Mouse (Mus musculus) midbrain, postnatal 0 days (tissue): ENCODE measurements at regions not wholly inside any gene's neighbourhood (a gene's known extent, or its start where the extent isn't known, plus 50 kb on each side); places are given as distances from the start of the nearest gene placed in this dataset.

ENCODE experiments used
- ATAC-seq: fragments of 200-750 bp; cut with Nextera tagmentation; 2 replicates; pipeline ENCODE4 v1.8.0; 2017; ENCODE audit warnings: moderate number of reproducible peaks, mild to moderate bottlenecking, moderate TSS enrichment, moderate library complexity; ENCODE audit not compliant: low FRiP score
- DNase-seq: peaks from one replicate; pipeline ENCODE4 v3.0.0-alpha.2; 2015; ENCODE audit warnings: low spot score
- H3K27ac ChIP-seq: fragments of 300-500 bp; sonication (generic); 2 replicates; pipeline ENCODE4 v1.5.1; 2014; ENCODE audit warnings: low read depth, mild to moderate bottlenecking, low read length, mixed read lengths
- H3K27me3 ChIP-seq: fragments of 300-500 bp; sonication (generic); 2 replicates; pipeline ENCODE4 v1.6.1; 2014; ENCODE audit warnings: low read length, control low read depth, mixed read lengths; ENCODE audit not compliant: insufficient read depth
- H3K36me3 ChIP-seq: fragments of 300-500 bp; sonication (generic); 2 replicates; pipeline ENCODE4 v1.6.1; 2014; ENCODE audit warnings: low read length, control low read depth, mixed read lengths; ENCODE audit not compliant: insufficient read depth
- H3K4me1 ChIP-seq: fragments of 300-500 bp; sonication (generic); 2 replicates; pipeline ENCODE4 v1.6.1; 2014; ENCODE audit warnings: mild to moderate bottlenecking, control low read depth, antibody characterized with exemption, low read length, mixed read lengths; ENCODE audit not compliant: insufficient read depth
- H3K4me2 ChIP-seq: fragments of 300-500 bp; sonication (generic); 2 replicates; pipeline ENCODE4 v1.6.1; 2014; ENCODE audit warnings: low read depth, mild to moderate bottlenecking, low read length, mixed read lengths; ENCODE audit not compliant: poor library complexity, severe bottlenecking
- H3K4me3 ChIP-seq: fragments of 300-500 bp; sonication (generic); 2 replicates; pipeline ENCODE4 v1.5.1; 2014; ENCODE audit warnings: low read depth, mild to moderate bottlenecking, low read length, moderate library complexity
- H3K9ac ChIP-seq: fragments of 300-500 bp; sonication (generic); replicated peaks from 2 replicates; pipeline ENCODE4 v1.6.1; 2014; ENCODE audit warnings: mild to moderate bottlenecking, low read length, moderate library complexity, mixed read lengths; ENCODE audit not compliant: poor library complexity, severe bottlenecking
- H3K9me3 ChIP-seq: fragments of 300-500 bp; sonication (generic); 2 replicates; pipeline ENCODE4 v1.6.1; 2016; ENCODE audit warnings: low read length, control low read depth
- CTCF ChIP-seq: IDR thresholded peaks from 2 replicates; pipeline ENCODE4 v1.5.1; 2016; ENCODE audit warnings: antibody characterized with exemption, mild to moderate bottlenecking
- WGBS: fragments of 180-500 bp; shearing (Covaris S2); extraction: QIAGEN DNeasy Blood & Tissue Kit; methylation state at CpG from one replicate; pipeline ENCODE4 v1.1.7; 2014; 5-methylcytosine and 5-hydroxymethylcytosine counted together

DNA sequence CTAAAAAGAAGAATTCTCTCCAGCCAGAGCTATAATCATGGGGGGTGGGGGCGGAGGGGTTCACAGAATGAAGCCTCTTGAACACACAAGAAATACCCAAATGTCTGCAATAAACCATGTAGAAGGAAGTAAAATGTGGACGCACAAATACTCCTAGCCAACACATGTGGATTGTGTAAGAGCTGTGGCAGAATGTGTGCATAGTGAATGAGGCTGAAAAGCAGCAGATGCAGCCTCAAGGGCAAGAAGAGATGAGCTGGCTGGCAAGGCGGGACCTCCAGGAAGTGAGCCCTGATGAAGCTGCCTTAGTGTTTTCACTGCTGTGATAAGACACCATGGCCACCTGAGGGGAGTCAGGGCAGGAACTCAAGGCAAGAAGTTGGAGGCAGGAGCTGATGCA is 53.3 kb upstream of the Arhgap28 start:
- WGBS = 87% methylated on average over 3 of the region's 3 CpGs
- TF ChIP-seq CTCF = no peak
- Histone ChIP-seq H3K4me1 (no peaks in the 10 kb centered on the region), H3K27me3 (no peaks in the 10 kb centered on the region), H3K9me3 (no peaks in the 10 kb centered on the region), H3K9ac (no peak overlapping the region), H3K4me3 (no peak overlapping the region), H3K36me3 (no peaks in the 10 kb centered on the region), H3K4me2 (no peak overlapping the region), H3K27ac (no peak overlapping the region)
- ATAC-seq = no peak
- no peak for DNase-seq

GRCm38 (mm10) chr17:68060455-68060854 is 56.5 kb upstream of the Arhgap28 start:
- DNase-seq (no peak), ATAC-seq (no peak)
- H3K36me3 ChIP-seq = no peaks in the 10 kb centered on the region
- H3K4me3 ChIP-seq = no peak overlapping the region
- no peak overlapping the region for H3K27ac ChIP-seq
- H3K9ac ChIP-seq = no peak overlapping the region
- H3K9me3 ChIP-seq = no peaks in the 10 kb centered on the region
- H3K4me1 ChIP-seq = no peaks in the 10 kb centered on the region
- WGBS = 76% methylated on average over 3 of the region's 3 CpGs
- no peak for TF ChIP-seq CTCF
- H3K27me3 ChIP-seq = no peaks in the 10 kb centered on the region
- H3K4me2 ChIP-seq = no peak overlapping the region

DNA sequence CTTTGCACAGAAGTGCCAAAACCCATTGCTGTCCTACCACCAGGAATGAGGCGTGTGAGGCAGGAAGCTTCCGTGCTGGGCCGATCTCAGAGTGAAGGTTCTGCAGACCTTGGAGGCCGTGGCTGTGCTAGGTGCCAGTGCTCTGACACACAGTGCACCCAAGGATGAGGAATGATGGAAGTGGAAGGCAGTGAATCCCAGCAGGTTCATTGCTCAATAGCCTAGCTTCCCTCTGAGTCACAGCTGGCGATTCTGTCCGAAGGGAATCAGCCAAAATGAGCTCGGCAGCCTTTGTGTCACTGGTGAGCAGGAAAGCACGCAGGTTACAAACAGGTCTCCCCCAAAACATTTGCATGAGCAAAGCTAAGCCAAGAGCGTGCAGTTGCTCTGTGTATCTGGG is 61.8 kb upstream of the Arhgap28 start:
- DNase-seq (no peak), ATAC-seq (no peak)
- 79% methylated on average over 9 of the region's 9 CpGs for WGBS
- Histone ChIP-seq H3K36me3 (no peaks in the 10 kb centered on the region), H3K27me3 (no peaks in the 10 kb centered on the region), H3K27ac (no peak overlapping the region), H3K4me3 (no peak overlapping the region), H3K4me2 (no peak overlapping the region), H3K4me1 (no peaks in the 10 kb centered on the region), H3K9ac (no peak overlapping the region), H3K9me3 (no peaks in the 10 kb centered on the region)
- no peak for TF ChIP-seq CTCF

DNA sequence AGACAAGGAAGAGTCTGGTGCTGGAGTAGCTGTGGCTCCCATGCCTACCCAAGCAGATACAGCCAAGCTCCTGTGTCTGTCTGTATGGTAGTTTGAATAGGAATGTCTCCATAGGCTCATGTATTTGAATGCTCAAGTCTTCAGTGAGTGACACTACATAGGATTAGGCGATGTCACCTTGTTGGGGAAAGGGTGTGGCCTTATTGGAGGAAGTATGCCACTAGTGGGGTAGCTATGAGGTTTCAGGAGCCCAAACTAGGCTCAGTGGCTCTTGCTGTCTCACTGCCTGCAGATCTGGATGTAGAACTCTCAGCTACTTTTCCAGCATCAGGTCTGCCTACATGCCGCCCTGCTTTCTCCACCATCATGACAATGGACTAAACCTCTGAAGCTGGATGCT is 62.3 kb upstream of the Arhgap28 start:
- H3K9me3 ChIP-seq = no peaks in the 10 kb centered on the region

DNA sequence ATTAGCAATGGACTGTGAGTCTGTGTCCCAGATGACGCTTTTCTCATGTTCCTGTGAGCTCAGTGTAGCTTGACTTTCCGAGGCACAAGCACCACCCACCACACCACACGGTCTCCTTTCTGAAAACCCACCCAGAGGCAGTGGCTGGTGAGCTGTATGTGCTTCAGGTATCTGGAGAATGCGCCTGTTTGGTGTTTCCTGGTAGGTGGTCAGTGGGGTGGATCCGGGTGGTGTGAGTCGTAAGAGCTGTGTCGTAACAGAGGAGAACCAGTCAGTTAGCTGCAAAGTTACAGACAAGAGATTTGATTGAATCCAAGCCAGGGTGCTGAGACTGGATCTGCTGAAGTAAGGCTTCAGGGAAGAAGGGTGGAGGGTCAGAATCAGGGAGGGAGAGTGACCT is 65.1 kb upstream of the Arhgap28 start:
- DNase-seq (no peak), ATAC-seq (no peak)
- Histone ChIP-seq H3K4me3 (no peak overlapping the region), H3K27ac (no peak overlapping the region), H3K9ac (no peak overlapping the region), H3K36me3 (no peaks in the 10 kb centered on the region), H3K4me1 (no peaks in the 10 kb centered on the region), H3K27me3 (no peaks in the 10 kb centered on the region), H3K9me3 (no peaks in the 10 kb centered on the region), H3K4me2 (no peak overlapping the region)
- WGBS = 84% methylated on average over 7 of the region's 7 CpGs
- TF ChIP-seq CTCF = no peak

More for the DNA sequence above, 62.3 kb upstream of the Arhgap28 start:
- no peak for ATAC-seq
- H3K9ac ChIP-seq = no peak overlapping the region
- no peaks in the 10 kb centered on the region for H3K27me3 ChIP-seq
- H3K4me1 ChIP-seq = no peaks in the 10 kb centered on the region
- no peak overlapping the region for H3K27ac ChIP-seq
- no peak for DNase-seq
- H3K36me3 ChIP-seq = no peaks in the 10 kb centered on the region
- TF ChIP-seq CTCF = no peak
- 85% methylated on average over 2 of the region's 2 CpGs for WGBS
- H3K4me3 ChIP-seq = no peak overlapping the region
- no peak overlapping the region for H3K4me2 ChIP-seq

DNA sequence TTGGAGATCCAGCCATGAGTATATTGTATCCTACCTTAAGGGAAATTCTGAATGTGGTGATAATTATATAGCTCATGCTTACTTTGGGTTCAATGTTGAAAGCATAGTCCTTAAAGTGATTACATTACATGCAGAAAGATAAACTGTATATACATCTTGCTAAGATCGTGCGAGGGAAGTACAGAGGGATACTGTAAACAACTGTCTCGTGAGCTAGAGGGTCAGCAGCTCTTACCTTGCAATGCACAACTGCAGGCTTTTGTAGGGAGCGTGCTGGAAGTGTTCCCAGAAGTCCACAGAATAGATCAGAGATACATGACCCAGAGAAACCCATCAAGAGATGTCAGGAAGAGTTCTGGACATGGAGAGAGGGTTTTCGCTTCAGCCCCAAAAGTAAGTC is 65.6 kb upstream of the Arhgap28 start:
- Histone ChIP-seq H3K4me3 (no peak overlapping the region), H3K4me1 (no peaks in the 10 kb centered on the region), H3K27ac (no peak overlapping the region), H3K27me3 (no peaks in the 10 kb centered on the region), H3K36me3 (no peaks in the 10 kb centered on the region), H3K9ac (no peak overlapping the region), H3K4me2 (no peak overlapping the region), H3K9me3 (no peaks in the 10 kb centered on the region)
- ATAC-seq (no peak), DNase-seq (no peak)
- TF ChIP-seq CTCF = no peak
- WGBS = 85% methylated on average over 5 of the region's 5 CpGs

DNA sequence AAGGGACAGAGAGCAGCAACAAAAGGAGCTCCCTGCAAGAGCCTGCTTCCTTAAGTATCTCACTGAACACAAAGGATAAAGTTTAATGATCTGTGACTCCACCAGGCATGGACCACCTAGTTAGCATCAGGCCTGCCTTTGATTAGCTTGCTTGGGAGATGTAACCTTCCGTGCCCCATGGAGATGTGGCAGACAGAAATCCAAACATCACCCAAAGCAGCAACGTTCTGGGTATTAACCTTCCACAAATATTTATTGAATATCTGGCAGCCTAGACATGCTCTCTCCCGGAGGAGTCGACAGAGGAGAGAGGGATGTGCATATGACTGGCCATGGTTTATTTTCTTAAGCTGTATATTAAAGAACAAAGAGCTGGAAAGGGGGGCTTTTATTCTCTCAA is 67.6 kb upstream of the Arhgap28 start:
- Histone ChIP-seq H3K4me1 (no peaks in the 10 kb centered on the region), H3K27me3 (no peaks in the 10 kb centered on the region), H3K27ac (no peak overlapping the region), H3K9me3 (no peaks in the 10 kb centered on the region), H3K4me2 (no peak overlapping the region), H3K4me3 (no peak overlapping the region), H3K9ac (no peak overlapping the region), H3K36me3 (no peaks in the 10 kb centered on the region)
- no peak for TF ChIP-seq CTCF
- WGBS = 6% methylated on average over 4 of the region's 4 CpGs
- ATAC-seq = no peak
- DNase-seq = no peak
